Mouse (Mus musculus): ENCODE results near the gene Myo3b. TPM values are rescaled to one million over a fixed set of nuclear protein-coding genes. Genes with fewer than 3 reads are reported as not detected.
A peak's percentile ranks its signal among the peaks of the same experiment; 100 is the strongest.

The Myo3b gene
- total RNA-seq, 2 experiments from 2014 or later: not detected

DNA sequence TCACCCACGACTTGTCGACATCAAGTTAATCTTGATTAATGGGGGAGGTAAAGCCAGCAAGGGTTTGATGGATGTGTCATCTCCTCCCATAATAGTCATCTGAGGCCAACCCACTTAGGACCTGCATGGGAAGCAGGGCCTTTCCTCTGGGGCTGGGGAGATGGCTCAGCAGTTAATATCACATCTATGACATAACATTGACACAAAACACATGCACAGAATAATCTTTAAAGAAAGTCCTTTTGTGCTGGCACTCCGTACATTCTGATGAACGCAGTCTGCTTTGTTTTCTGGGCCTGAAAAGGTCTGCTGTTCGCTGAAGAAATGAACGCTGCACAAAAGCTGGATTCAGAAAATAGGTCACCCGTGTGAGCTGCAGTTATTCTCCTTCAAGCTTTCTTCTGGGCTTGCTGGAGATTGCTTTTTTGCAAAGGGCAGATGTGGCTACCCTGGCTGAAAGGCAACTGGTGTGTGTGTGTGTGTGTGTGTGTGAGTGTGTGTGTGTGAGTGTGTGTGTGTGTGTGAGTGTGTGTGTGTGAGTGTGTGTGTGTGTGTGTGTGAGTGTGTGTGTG is 26.9 kb downstream of the Myo3b start:
- no peak for DNase-seq (ENCODE audit: low spot score)

DNA sequence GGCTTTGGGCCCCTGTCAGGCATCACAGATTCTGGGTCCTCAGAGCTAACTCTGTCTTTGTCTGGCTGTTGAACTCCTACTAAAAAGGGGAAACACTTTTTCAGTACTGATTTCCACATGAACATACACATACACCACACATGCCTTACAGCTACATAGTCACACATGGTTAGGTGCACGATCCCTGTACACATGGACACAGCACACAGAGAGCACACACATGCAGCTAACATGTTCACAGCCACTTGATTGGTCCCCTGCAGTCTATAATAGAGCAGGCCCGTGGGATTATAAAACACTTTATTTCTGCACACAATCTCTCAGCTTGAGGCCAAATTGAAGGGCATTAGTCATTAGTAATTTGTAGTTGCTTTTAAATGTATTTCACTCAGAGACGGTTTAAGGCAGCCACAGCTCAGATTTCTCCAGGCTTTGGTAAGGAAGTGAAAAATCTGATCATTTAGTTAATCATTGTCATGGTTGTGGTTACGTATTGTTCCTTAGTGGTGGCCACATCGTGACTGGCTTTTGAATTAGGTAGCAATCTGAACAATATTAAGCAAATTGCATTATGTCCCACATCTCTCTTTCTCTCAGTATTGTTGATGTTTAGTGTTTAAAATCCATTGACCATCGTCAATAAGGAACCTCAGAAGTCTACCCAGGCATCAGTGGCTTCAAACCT is 27.6 kb downstream of the Myo3b start:
- DNase-seq (ENCODE audit: low spot score): no peak

DNA sequence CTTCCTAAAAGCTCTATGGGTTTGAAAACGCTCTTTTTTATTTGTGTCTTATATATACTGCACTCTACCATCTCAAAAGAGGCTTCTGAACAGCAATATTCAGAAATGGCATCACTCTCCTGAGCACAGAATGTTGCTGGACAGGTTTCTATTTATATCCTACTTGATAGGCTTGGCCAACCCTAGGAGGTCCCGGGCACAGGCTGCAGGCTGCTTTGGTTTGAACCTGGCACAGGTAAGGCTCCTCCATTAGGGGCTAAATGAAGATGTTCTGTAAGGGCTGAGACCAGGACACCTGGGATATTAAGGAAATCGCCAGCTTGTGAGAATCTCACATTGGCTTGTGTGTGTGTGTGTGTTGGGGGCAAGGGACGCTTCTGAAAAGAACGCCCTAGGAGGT is 30.9 kb downstream of the Myo3b start:
- DNase-seq (ENCODE audit: low spot score): no peak

DNA sequence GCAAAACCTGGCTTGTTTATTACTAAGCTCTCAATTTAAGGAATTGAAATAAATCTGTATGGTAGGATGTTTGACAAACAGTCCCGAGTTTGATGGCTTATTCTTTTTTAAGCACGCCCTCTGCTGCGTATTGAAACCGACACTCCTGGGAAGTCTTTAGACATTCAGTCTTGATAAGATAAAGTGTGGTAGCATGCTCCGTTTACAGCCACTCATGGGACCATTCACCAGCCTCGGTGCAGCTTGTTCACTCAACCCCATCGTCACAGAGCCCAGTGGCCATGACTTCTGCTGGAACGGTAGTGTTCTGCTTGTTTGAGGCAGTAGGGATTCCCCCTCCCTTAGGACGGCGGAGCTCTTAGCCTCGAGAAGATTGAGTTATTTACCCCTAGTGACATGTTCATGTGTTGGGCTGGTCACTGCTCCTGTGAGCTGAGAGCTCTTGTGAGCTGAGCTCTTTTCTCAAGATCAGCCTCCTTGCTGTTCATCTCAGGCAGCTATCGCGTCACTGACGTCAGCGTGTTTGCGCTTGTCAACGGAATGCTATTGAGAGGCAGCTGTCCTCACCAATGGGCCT is 44.6 kb downstream of the Myo3b start:
- DNase-seq (ENCODE audit: low spot score): no peak

DNA sequence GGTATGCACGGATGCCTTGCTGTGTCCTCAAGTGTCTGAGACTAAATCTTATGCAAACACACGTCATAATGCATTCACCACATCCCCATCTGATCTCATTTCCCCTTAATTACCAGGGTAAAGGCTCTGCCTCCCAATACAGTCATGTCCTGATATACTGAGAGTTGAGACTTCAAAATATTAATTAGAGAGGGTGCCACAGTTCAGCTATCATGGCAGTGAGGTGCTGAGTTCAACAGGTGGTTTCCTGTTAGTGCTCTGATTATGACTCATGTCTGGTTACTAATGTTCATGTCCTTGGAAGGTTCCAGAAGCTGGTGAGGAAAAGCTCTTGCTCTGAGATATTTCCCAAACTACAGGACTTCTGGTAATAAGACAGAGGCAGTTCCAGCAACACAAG is 52.3 kb downstream of the Myo3b start:
- DNase-seq (ENCODE audit: low spot score): no peak

DNA sequence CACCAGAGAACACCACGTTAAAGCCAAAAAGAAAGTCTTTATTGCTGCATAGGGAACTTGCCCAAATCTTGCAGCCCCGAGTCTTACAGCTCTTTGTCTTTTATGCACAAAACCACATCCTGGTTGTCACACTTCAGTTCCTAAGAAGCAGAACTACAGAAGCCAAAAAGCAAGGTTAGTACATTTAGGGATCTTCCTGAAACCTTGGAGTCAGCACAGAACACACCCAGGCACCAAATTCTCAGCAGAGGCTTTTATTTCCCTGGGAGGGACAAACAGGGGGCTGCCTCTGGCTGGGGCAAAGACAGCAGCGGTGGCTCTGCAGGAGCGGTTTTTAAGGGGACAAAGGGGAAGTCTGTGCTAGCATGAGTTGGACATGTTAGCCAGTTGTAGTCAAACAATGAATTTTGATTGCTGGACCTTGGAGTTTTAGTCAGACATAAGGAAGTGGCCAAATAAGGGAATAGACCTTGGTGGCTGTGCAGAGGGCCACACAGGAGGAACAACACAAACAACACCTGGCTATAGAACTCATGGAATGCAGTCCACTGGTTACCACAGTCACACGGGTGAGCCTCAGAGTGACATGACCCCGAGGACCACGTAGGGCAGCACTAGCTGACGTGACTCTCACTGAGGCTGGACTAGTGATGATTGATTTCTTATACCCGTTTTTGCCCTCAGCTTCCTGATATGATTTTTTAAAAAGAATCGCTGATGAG is 53.0 kb downstream of the Myo3b start:
- DNase-seq (ENCODE audit: low spot score): no peak

DNA sequence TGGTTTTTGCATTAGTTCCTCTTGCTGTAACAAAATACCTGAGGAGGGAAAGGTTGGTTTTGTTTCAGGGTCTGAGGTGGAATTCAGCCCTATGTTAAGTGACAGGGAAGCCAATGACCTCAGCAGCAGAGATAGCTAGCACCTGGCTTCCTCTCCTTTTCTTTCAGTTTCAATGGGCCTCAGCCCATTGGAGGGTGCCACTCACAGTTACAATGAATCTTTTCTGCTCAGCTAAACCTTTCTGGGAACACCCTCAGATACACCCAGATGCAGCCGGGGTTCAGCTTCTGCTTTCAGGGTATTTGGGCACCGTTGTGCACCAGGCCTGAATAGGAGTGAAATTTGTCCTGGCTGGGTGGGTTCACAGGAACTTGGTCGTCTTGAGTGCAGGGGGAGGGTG is 53.7 kb downstream of the Myo3b start:
- no peak for DNase-seq (ENCODE audit: low spot score)

DNA sequence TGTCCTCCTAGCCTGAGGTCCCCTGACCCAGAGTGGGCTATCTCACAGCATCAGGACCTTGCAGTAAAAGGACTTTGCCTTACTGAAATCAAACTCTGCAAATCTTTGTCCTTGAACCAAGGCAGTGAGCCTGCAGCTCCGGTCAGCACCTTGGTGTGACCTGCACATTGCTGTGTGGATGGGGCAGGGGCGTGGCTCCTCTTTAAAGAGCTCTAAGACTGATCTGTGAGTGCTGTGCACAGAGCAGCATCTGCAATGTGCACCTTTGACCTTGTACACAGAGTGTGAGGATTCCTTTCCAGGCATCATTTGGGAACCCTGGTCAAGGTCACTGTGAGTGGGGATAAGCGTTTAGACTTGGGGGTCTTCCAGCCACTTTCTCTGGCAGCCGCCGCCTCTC is 55.5 kb downstream of the Myo3b start:
- no peak for DNase-seq (ENCODE audit: low spot score)

DNA sequence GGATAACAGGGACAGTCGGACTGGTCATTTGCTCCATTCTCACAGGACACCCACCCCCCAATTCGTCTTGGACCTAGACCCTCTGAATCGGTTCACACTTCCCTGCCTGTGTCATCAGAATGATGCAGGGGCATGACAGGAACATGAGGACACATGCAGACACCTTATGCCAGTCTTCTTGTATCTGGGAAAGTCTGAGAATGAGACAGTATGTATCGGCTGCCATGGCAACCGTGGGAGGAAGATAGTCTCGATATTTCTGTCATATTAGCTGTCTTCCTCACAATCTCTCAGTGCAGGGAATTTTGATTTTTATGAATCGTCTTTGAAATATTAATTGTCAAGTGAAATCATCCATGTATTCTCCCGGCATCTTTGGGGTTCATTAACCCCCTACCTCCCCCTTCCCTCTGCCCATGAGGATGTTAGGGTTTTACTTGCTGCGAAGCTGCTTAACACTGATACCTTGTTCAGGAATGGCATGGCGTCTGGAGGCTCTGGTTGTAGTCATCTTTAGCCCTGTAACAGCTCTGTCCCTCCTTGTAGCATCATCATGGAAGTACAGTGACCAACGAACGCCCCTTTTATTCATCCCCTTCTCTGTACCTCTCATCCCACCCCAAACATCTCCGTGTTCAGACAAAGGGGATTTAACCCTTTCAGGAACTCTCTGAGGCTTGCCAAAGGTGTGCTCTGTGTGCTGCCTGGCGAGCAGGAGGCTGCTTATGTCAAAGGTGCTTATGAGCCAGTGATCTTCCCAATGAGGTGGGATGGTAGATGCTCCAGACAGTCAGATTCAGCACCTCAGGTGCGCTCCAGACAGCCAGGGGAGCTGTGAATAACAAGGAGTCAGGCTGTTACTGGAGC is 58.5 kb downstream of the Myo3b start:
- DNase-seq (ENCODE audit: low spot score): no peak

DNA sequence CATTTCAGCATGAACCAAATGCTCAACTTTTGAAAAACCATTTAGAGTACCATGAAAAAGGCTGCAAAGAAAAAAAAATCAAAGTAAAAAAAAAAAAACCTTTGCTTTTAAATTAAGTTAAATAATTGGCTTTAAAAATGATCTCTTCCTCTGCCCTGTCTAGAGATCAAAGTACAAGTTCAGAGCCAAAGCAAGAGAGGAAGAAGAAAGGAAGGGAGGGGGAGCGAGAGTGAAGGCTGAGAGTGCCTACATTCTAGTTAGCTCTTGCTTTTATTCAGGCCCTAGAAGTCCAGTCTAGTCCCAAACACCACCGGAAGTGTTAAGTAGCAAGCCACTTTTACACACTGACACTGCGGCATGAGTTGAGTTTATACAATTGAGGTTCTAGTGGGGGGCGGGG is 60.5 kb downstream of the Myo3b start:
- no peak for DNase-seq (ENCODE audit: low spot score)

DNA sequence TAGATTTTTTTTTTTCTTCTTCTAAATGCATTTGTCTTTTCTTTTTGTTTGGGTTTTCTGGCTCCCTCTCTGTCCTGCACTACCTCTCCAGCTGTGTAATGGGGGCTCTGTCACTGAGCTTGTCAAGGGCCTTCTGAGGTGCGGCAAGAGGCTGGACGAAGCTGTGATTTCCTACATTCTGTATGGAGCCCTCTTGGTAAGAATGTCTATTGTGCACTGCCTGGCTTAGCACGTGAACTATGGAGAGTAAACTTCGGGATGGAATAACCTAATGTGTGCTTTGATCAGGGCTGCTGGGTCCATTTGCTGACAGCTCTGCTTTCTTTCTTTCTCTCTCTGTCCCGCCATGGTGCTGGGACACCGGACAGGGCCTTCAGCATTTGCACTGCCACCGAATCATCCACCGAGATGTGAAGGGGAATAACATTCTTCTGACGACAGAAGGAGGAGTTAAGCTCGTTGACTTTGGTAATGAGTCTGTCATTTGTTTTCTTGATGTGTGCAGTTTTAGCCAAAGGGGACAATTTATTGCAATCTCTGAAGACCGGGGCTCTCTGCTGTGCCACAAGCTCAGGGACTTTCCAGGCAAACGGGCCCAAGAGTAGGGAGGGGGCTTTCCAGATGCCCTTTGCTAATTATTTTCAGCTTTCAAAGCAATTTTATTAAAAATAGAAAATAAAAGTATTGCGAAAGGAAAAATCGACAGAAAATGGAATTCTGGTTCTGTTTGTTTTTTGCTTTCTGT is 66.5 kb downstream of the Myo3b start:
- no peak for DNase-seq (ENCODE audit: low spot score)

DNA sequence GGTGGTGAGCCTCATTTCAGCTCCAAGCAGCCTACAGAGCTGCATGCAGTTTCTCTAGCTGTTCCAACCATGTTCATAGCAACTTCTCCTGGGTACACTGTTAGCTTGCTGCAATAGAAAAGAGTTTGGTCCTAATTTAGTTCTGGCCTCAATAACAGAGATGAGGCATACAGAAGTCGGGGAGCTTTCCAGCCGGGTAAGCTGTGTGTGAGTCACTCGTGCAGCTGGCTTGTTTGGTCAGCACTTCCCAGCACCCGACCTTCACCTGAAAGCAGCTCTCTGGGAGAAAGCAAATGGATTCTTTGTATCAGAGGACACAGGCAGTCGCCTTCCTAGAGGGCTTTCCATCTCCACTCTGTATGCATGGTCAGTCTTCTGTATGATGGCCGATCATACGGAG is 70.1 kb downstream of the Myo3b start:
- DNase-seq (ENCODE audit: low spot score): no peak

DNA sequence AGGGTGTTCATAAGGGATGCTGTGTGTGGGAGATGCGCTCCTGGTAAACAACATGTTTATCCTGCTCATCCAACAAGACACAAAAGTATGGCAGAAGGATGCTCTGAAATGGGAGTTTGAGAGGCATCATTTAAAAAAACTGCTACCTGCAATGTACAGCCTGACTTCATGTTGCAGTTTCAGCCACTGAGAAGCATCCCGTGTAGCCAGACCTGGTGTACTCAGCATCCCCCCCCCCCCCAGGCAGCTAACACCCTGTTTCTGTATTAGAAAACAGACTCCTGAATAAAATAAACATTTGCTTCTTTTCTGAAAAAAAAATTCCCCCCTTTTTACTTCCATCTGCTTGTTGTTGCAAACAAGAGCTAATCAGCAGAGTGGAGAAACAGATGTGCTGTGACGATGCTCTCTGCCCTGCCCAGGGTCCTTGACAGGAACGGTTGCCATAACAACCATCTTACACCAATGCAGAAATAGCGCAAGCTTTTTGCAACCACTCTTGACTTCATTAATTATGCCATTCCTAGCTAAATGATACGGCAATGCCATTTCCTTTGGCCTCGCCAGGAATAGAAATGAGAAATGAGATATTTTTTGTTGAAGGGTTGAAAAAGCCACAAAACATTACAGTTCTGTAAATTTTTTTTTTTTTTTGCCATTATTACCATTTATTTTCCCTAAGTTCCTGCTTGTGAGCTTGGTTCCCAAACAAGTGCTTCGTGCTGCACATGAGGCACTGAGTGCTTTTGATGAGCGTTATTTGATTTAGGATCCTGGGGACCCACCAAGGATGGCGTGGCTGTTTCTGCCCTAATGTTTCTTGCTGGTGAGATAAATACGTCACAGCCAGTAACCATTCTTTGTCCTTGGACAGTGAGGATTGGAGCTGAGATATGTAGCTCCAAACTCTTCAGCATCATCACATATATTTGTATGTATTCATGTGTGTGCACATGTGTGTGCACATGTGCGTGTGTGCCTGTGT is 75.2 kb downstream of the Myo3b start:
- no peak for DNase-seq (ENCODE audit: low spot score)

DNA sequence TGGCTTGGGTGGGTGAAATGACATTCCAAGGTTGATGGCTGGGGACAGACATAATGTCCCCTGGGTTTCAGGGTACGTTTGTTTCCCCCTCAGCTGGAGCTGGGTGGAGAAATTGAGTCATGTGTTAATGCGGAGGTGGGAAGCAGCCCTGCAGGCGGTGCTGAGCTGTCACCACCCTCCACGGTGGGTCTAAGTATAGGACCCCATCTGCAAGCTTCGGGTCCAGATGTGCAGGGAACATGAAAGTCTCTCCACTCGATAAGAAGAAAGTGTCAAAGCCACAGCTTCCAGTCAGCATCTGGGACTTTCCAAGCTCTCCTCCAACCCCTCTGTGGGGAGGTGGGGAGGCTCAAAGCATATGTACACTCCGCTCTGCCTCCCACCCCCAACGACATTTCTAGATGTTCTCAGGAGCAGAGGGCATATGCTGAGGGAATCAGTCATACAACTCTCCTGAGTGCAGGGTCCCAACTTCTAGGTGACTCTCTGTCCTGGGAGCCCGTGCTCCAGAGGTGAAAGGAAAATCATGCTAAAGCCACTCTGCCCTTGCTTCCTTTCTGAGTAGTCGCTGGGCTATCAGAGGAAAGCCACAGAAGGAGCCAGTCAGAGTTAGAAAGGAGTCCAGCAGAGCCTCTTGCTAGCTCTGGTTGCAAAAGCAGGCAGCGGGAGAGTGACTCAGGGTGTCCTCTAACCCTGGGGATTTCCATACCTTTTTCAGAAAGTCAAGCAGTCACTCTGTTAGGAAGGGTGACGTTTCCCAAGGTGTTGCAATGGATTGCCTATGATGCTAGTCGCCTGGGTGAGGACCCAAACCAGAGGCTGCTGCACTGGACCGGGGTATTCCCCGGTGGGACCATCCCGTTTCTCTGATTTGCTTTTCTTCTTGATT is 79.7 kb downstream of the Myo3b start:
- DNase-seq (ENCODE audit: low spot score): no peak

DNA sequence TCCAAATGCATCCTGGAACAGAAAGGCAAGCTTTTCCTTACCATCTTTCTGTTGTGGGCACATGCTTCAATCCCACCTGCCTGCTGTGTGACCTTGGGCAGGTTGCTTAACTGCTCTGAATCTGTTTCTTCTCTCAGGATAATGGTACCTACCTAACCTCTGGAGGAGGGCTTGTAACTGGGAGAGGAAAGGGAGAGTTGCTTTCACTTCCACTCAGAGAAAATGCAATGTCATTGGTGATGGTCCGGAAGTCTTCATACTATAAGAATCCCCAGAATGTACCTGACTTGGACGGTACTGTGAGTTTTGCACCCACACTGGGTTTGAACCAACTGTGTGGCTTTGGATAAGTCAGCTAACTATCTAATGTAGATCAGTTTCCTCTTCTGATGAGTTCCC is 80.3 kb downstream of the Myo3b start:
- DNase-seq (ENCODE audit: low spot score): no peak

DNA sequence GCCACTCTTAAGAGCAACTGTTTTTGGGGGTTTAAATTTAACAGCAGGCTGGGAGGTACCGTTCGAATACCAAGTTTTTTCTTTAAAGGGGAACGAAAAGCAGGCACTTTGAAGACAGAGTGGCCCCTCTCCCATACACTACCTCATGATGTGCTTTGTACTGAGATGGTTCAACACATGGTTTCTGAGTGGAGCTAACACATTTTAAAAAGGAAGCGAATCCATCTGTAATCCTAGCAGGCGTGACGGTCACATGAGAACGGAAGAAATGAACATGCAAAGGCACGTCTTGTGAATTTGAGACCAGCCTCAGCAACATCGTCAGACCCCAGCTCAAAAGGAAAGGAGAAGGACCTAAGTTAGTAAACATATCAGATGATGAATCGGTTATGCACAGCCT is 87.4 kb downstream of the Myo3b start:
- DNase-seq (ENCODE audit: low spot score): no peak

DNA sequence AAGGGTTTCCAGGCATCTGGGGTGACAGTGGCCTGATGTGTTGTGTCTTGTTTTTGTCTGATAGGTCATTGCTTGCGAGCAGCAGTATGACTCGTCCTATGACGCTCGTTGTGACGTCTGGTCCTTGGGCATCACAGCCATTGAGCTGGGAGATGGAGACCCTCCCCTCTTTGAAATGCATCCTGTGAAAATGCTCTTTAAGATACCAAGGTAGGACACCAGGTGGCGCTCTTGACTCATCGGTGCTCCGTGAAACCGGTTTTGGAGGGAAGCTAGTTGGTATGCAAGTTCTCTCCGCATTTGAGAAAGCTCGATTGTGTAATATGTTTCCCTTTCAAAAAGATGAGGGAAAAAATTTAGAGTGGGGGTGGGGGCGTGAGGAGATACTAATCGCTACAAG is 87.9 kb downstream of the Myo3b start:
- peak; percentile 47 for DNase-seq (ENCODE audit: low spot score)

DNA sequence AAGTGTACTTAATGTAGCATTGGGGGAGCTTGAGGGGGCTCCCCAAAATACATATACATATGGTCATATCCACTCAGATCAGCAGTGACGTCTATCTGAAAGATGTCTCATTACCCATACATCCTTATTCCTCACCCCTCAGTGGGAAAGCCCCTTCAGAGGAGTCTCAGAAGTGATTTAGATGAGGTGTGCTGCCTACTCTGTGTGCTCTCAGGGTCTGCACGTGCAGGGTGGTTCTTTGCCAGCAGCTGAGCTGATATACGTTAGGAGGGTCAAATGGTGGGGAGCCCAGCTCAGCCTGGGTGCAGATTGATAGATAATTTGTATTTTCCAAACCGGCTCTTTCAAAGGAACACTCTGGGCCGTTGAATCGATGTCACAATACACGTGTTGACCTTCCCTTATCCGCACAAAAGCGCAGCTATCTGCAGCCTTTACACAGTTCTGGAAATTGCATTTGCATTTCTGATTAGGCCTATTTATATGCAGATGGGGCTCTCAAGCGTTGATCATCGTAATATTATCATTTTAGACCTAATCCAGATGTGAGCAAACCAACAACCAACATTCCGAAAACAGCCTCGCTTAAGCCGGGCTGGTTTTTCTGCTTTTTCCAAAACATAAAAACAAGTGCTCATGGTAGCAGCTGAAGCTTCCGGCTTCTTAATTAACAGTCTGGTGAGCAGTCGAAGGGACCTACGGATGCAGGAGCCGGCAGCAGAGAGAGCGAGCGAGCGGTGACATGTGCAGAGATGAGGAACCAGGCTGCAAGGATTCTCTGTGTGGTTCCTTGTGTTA is 88.6 kb downstream of the Myo3b start:
- no peak for DNase-seq (ENCODE audit: low spot score)

Data from gastrocnemius, adult 18-20 months (tissue).